Mouse (Mus musculus): ENCODE results near the gene Olfr519. TPM values are rescaled to one million over a fixed set of nuclear protein-coding genes. Genes with fewer than 3 reads are reported as not detected.

Olfr519 gene
- not detected for polyA plus RNA-seq (2014; fragmentation: Illumina TruSeq; extraction: RNeasy Lipid Tissue Mini Kit (QIAGEN cat#74804); ENCODE audit: low read depth, low replicate concordance)

GRCm38 (mm10) chr7:108894320-108894719 lies at the start of gene Olfr519:
TSS of gene Olfr519 (minus strand) at chr7:108894420.

DNA sequence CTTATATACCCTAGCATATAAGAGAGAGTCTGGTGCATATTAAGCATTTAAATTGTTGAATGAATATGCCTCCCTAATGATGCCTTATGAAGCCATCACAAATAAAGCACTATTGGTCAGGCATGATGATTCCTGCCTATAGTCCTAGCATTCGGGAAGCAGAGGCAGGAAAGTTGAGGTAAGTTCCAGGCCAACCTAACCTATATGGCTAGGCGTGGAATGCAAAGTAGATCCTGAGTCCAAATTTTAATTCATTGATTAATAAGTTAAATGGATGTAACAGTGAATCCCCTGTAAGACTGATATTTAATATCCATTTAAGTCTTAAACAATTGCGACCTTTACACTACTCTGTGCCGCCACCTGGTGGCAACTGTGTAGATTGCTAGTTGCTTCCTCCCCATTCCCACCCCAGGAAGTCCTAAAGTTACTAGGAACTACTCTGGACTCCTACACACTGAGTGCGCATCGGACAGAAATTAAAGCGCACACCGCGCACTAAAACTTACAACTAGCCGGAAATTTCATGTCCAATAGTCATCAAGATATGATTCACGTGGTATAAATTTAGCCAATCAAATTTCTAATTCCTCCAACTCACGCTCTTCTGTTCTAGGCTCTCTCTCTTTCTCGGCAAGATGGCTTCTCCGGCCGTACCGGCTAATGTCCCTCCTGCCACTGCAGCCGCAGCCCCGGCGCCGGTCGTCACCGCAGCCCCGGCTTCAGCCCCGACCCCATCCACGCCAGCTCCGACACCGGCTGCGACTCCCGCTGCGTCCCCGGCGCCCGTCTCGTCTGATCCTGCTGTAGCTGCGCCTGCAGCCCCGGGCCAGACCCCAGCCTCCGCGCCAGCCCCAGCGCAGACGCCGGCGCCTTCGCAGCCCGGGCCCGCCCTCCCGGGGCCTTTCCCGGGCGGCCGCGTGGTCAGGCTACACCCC lies 39.8 kb upstream of the Olfr519 start, which contains the start of gene Eif3f:
TSS of gene Eif3f (plus strand) at position 624 of the 938 bp plus-strand sequence.

GRCm38 (mm10) chr7:108929726-108930393 lies 35.6 kb upstream of the Olfr519 start, which contains the start of gene Nlrp10:
TSS of gene Nlrp10 (minus strand) at chr7:108930178.

GRCm38 (mm10) chr7:108884906-108885305 lies 9.3 kb downstream of the Olfr519 start, which contains the start of gene Olfr518:
TSS of gene Olfr518 (minus strand) at chr7:108885006.

DNA sequence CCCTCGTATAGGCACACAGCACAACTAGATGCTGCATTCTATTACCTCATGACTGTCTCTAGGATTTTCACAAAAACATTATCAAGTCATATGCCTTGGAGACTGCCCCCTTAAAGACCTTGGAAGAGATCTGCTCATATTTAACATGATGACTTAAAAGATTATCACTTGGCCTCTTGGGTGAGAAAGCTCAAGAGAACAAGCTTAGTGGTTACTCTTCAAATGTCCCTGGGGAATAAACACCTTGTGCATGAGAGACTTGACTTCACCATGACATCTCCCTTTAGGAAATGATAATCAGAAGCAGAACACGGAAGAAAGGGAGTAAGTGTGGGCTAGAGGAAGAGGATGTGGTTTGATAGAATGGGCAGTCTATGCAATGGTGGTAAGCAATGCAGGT lies 21.9 kb downstream of the Olfr519 start, which contains the start of gene Olfr517:
TSS of gene Olfr517 (minus strand) at position 101 of the 400 bp plus-strand sequence.

GRCm38 (mm10) chr7:108850429-108850828 lies 43.8 kb downstream of the Olfr519 start, which contains the start of gene Olfr516:
TSS of gene Olfr516 (minus strand) at chr7:108850529.

Other genes starting within 250 kb of the Olfr519 start
- not detected for gene Olfr509, start 242.5 kb downstream of the Olfr519 start, polyA plus RNA-seq (2014; fragmentation: Illumina TruSeq; extraction: RNeasy Lipid Tissue Mini Kit (QIAGEN cat#74804); ENCODE audit: low read depth, low replicate concordance)
- not detected for gene Olfr510, start 228.0 kb downstream of the Olfr519 start, polyA plus RNA-seq (2014; fragmentation: Illumina TruSeq; extraction: RNeasy Lipid Tissue Mini Kit (QIAGEN cat#74804); ENCODE audit: low read depth, low replicate concordance)
- gene Olfr512, start 181.1 kb downstream of the Olfr519 start, polyA plus RNA-seq (2014; fragmentation: Illumina TruSeq; extraction: RNeasy Lipid Tissue Mini Kit (QIAGEN cat#74804); ENCODE audit: low read depth, low replicate concordance) = not detected
- not detected for gene Olfr513, start 143.4 kb downstream of the Olfr519 start, polyA plus RNA-seq (2014; fragmentation: Illumina TruSeq; extraction: RNeasy Lipid Tissue Mini Kit (QIAGEN cat#74804); ENCODE audit: low read depth, low replicate concordance)
- not detected for gene Olfr514, start 68.4 kb downstream of the Olfr519 start, polyA plus RNA-seq (2014; fragmentation: Illumina TruSeq; extraction: RNeasy Lipid Tissue Mini Kit (QIAGEN cat#74804); ENCODE audit: low read depth, low replicate concordance)
- gene Olfr516, start 43.9 kb downstream of the Olfr519 start, polyA plus RNA-seq (2014; fragmentation: Illumina TruSeq; extraction: RNeasy Lipid Tissue Mini Kit (QIAGEN cat#74804); ENCODE audit: low read depth, low replicate concordance) = not detected
- not detected for gene Olfr517, start 22.0 kb downstream of the Olfr519 start, polyA plus RNA-seq (2014; fragmentation: Illumina TruSeq; extraction: RNeasy Lipid Tissue Mini Kit (QIAGEN cat#74804); ENCODE audit: low read depth, low replicate concordance)
- gene Olfr518, start 9.4 kb downstream of the Olfr519 start, polyA plus RNA-seq (2014; fragmentation: Illumina TruSeq; extraction: RNeasy Lipid Tissue Mini Kit (QIAGEN cat#74804); ENCODE audit: low read depth, low replicate concordance) = not detected
- gene Nlrp10, start 35.8 kb upstream of the Olfr519 start, polyA plus RNA-seq (2014; fragmentation: Illumina TruSeq; extraction: RNeasy Lipid Tissue Mini Kit (QIAGEN cat#74804); ENCODE audit: low read depth, low replicate concordance) = 0.97 TPM
- gene Eif3f, start 40.0 kb upstream of the Olfr519 start, polyA plus RNA-seq (2014; fragmentation: Illumina TruSeq; extraction: RNeasy Lipid Tissue Mini Kit (QIAGEN cat#74804); ENCODE audit: low read depth, low replicate concordance) = 156 TPM
- gene Tub, start 55.9 kb upstream of the Olfr519 start, polyA plus RNA-seq (2014; fragmentation: Illumina TruSeq; extraction: RNeasy Lipid Tissue Mini Kit (QIAGEN cat#74804); ENCODE audit: low read depth, low replicate concordance) = 0.55 TPM
- gene Ric3, start 188.9 kb upstream of the Olfr519 start, polyA plus RNA-seq (2014; fragmentation: Illumina TruSeq; extraction: RNeasy Lipid Tissue Mini Kit (QIAGEN cat#74804); ENCODE audit: low read depth, low replicate concordance) = 2.6 TPM

Data from adipose tissue, adult 10 weeks (tissue).